Mouse (Mus musculus) induced T-regulatory cell, adult 2 months (primary cell): Measurements from ENCODE around the gene Ptgr1.

ENCODE experiments used
- DNase-seq: peaks from one replicate; pipeline ENCODE4 v3.0.0-alpha.2; 2012; ENCODE audit warnings: low read depth

Gene Ptgr1

GRCm38 (mm10) chr4:58926120-58926519 is 60.8 kb downstream of the Ptgr1 start:
- DNase-seq = no peak

DNA sequence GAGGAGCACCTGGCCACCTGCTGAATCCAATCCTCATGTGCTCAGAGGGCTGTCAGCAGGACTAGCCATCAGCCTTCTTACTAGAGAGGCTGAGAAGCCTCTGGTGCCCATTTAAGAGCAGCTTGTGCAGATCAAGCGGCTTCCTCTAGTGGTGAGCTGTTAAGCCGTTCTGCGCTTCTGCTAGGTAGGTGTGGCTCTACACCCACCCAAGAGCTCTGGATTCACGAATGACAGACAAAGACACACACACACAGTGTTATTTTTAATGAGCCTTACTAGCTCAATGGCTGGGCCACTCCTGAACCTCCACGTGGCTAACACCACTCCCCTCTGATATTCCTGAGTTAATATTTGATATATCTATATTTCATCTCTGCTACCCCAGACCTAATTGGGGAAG is 61.3 kb downstream of the Ptgr1 start:
- no peak for DNase-seq

DNA sequence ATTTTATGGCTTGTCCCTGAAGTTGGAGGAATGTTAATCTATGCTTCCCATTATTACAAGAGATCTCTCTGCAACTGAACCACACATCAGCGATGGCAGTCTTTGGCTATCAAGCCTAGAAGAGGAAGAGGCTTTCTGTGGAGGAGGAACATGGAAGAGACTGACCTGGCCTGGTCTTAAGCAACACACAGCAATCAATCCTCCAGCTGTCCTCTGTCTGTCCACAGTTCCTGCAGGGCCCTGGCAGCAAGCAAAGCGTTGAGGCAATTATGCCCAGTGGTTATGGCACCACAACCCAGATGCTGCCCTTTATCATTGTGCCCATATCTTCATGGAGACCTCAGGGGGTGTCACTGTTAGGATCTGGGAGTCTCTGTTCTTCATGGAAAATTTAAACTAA is 63.0 kb downstream of the Ptgr1 start:
- DNase-seq = no peak
